Mouse (Mus musculus): ENCODE data around the gene Ldlr.
"Not testable (repeated sequence)": the region's sequence is repeated elsewhere in the genome, so short reads cannot be mapped to it uniquely, and the experiment has no call there.

Gene Ldlr

GRCm38 (mm10) chr9:21758576-21759529 lies 35.6 kb downstream of the Ldlr start:
- peak; percentile 54 to 57 for DNase-seq

- DNase-seq: no peak
Observed at GRCm38 (mm10) chr9:21759718-21760117, 36.4 kb downstream of the Ldlr start.

GRCm38 (mm10) chr9:21760155-21761088 lies 37.1 kb downstream of the Ldlr start, which contains the start of gene Spc24:
Spc24 (minus strand) TSS chr9:21760303.
- DNase-seq: peak; percentile 98 to 99

GRCm38 (mm10) chr9:21762135-21762534 lies 38.9 kb downstream of the Ldlr start:
- DNase-seq: no peak

DNA sequence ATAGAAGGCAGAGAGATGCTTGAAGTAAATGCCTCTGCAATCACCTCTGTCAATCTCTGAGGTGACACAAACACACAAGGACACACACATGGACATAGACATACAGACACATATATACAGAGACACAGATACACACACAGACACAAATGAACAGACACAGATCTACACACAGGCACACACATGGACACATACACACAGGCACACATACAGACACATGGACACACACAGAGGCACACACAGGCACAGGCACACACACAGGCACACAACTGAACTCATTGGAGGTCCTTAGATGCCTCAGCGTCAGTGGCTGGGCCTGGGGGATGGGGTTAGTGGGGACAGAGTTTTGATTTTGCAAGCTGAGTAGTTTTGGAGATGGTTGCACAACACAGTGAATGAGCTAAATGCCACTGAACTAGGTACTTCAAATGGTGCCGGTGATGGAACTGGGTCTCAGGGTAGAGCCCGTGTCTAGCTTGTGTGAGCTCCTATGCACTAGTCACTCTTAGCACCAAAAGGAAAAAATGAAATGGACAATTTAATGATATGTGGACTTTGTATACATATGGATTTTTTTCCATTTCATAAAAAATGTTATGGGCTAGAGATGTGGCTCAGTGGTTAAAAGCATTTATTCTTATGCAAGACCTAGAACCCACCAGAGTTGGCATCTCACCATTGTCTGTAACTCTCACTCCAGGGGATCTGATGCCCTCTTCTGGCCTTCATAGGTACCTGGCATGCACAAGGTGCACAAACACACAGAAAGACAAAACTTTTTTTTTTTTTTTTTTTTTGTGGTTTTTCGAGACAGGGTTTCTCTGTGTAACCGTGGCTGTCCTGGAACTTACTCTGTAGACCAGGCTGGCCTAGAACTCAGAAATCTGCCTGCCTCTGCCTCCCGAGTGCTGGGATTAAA lies 41.1 kb downstream of the Ldlr start:
- DNase-seq: no peak

- peak; percentile 48 to 55 for DNase-seq
Observed at GRCm38 (mm10) chr9:21767896-21768295, 44.6 kb downstream of the Ldlr start.

- peak; percentile 54 to 64 for DNase-seq
Observed at GRCm38 (mm10) chr9:21768511-21769411, 45.5 kb downstream of the Ldlr start.

DNA sequence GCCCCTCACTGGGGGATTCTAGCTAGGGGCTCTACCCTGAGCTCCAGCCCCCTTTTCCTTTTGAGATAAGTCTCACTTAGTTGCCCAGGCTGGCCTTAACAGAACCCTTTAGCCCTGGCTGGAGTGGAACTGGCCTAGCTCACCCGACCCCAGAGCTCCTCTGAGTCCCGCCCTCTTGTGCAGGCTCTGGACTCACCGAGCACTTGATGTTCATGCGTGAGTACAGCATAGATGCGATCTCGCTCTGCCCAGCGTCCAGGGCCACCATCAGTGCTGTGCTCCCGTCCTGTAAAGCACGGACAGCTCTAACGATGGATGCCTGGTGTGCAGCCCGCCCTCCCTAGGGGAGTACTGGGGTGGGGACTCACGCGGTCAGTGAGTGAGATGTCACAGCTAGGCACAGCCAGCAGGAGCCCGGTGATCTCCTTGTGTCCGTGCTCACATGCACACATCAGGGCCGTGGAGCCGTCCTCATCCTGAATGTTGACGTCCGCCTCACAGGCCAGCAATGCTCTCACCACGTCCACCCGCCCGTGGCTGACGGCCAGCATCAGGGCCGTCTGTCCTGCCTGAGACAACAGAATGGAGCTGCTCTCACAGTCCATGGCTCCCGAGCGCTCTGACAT lies 46.4 kb downstream of the Ldlr start:
- peak; percentile 58 to 67 for DNase-seq

DNA sequence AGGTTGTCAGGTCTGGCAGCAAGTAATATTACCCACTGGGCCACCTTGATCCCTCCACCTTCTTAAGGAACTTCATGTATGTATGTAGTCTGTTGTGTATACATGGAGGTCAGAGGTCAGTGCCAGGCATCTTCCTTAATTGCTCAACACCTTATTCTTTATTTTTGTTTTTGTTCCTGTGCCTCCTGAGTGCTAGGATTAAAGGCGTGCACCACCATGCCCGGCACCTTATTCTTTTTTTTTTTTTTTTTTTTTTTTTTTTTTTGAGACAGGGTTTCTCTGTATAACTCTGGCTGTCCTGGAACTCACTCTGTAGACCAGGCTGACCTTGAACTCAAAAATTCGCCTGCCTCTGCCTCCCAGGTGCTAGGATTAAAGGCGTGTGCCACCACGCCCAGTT lies 50.1 kb downstream of the Ldlr start:
- DNase-seq: not testable (repeated sequence)

DNA sequence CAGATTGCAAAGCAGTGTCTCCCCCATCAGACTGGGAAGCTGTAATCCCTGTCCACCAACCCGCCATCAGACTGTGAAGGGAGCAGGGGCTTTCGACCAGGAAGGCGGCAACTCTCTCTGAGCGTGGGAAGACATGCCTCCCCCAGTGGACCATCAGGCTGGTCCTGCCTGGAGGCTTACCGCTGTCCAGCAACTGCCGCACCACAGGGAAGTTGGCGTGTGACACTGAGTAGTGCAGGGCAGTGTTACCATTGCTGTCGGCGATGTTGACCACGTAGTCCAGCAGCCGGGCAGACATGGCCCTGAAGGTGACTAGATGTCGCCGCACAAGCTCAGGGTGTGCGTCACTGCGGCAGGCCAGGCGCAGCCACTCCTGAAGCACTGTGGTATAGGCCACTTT lies 51.1 kb downstream of the Ldlr start:
- peak; percentile 49 to 50 for DNase-seq

DNA sequence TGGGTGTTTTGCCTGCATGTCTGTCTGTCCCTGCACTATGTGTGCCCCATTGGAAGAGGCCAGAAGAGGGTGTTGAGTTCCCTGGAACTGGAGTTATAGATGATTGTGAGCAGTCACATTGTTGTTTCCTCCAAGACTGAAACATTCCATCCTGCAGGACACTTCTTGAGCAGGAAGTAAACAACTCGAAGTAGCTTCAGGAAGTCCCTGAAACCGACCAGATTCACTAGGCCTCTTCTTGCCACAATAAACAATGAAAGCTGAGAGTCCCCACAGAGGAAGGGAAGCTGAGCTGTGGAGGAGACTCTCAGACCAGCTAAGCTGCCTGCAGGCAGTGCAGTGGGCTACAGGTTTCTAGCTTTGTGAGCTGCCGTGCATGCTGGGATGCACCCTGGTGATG lies 54.4 kb downstream of the Ldlr start:
- DNase-seq: no peak

- DNase-seq: peak in 1 of 2 experiments; percentile 39
Observed at GRCm38 (mm10) chr9:21781657-21782468, 58.6 kb downstream of the Ldlr start.

DNA sequence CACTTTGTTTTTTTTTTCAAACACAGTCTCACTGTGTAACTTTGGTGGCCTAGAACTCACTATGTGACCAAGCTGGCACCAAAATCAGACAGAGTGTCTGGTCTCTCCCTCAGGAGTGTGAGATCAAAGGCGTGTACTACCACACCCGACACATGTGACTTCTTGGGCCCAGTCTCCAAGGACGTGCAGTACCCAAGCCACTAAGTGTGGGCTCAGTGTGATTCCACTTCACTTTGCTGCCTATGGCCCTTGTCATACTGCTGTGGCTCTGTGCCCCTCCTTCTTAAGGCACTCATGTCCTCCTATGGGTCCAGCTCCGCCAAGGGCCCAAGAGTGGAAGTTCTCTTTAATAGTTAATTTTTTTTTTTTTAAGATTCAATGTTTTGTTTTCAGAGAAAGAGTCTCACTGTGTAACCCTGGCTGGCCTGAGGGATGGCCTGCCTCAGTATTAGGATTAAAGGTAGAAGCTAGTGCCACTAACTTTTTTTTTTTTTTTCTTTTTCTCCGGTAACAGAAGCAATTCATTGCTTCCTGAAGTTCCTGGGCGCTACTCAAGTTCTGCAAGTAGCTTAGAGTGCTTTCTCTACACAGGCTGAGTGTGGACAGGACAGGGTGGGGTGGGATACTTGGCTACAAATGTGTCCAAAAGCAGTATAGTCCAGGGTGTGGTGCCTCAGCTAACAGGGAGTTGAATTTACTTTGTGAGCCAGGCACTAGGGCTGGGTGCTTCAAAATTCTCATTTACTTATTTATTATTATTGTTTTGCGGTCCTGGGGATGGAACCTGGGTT lies 61.4 kb downstream of the Ldlr start:
- no peak for DNase-seq

GRCm38 (mm10) chr9:21786309-21786708 lies 63.0 kb downstream of the Ldlr start:
- DNase-seq: not testable (repeated sequence)

DNA sequence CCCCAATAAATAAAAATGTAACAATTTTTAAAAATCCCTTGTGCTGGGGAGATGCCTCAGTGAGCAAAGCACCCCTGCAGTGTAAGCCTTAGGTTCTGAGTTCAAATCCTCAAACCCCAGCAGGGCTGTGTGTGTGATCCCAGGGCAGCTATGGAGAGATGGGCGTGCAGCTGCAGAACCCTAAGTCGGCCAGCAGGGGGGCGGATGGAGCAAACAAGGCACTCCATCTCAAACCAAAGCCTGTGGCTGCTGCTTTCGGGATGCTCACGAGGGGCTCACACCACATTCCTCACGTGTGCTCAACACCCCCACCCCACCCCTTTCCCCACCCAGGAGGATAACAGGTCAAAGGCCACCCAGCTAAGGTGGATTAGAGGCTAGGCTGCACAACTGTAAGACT lies 63.6 kb downstream of the Ldlr start:
- DNase-seq: peak; percentile 80 to 81

DNA sequence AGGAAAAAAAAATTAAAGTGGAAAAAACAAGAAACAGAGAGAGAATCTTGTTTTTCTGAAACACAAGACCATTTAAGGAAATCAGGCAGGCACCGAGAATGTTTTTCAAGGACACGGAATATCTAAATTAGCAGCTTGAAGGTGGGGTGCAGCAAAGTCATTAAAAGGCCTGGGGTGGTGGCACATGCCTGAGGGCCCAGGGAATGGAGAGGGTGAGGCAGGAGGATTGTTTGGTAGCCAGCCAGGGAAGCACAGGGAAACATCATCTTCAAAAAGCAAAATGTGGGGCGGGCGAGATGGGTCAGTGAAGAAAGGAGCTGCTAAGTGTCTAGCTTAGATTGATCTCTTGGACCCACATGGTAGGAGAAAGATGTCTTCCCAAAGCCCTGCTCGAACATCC lies 64.4 kb downstream of the Ldlr start:
- DNase-seq: no peak

GRCm38 (mm10) chr9:21788234-21788633 lies 65.0 kb downstream of the Ldlr start:
- no peak for DNase-seq

GRCm38 (mm10) chr9:21791861-21792260 lies 68.6 kb downstream of the Ldlr start:
- peak; percentile 53 to 56 for DNase-seq

DNA sequence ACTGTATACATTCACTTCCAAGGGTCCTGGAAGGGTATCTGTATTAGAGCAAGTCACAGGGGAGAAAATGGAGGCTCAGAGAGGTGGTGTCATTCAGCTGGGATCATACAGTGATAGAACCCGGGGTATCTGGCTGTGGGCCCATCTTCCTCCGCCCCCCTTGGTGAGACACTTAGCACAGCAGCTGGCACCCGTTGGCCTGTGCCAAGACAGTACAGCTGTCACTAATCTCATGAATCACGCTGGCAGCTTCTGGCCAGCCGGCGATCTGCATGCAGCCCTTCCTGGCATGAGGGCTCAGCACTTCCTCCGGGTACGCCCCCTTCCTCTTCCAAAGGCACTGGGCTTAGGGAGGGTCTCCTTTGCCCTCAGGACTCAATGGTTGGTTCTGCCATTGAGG lies 69.4 kb downstream of the Ldlr start:
- DNase-seq: peak; percentile 86 to 88
